Mouse (Mus musculus): ENCODE data around the gene Ubash3a. TPM values are rescaled to one million over a fixed set of nuclear protein-coding genes. Genes with fewer than 3 reads are reported as not detected.

Ubash3a gene
- polyA plus RNA-seq, 1 experiment from 2014 or later, result 0.04 TPM

DNA sequence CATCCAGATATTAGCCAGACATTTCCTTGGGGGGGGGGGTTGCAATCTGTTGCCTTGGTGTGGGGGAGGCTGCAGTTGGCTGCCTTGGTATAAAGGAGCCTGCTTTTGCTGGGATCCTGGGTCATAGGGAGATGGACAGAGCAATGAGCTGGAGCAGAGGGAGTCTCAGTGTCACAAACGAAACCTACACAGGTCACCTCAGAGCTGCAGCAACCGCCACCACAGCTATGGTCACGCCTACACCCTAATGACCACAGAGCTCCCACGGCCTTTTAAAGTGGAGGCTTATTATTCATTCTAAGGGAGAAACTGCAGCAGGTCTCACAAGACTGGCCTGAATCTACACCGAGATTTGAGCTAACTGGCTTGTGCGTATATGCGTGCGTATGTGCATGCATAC is 15.8 kb upstream of the Ubash3a start:
- Histone ChIP-seq H3K27ac (no peak overlapping the region), H3K9me3 (replicated peaks) (no peaks in the 10 kb centered on the region), H3K9ac (no peak overlapping the region), H3K36me3 (ENCODE audit: poor library complexity, severe bottlenecking) (no peaks in the 10 kb centered on the region), H3K4me2 (no peak overlapping the region), H3K4me1 (no peaks in the 10 kb centered on the region), H3K27me3 (no peaks in the 10 kb centered on the region), H3K4me3 (no peak overlapping the region)
- WGBS, result 76% methylated on average over 8 of the region's 8 CpGs
- no peak for ATAC-seq

DNA sequence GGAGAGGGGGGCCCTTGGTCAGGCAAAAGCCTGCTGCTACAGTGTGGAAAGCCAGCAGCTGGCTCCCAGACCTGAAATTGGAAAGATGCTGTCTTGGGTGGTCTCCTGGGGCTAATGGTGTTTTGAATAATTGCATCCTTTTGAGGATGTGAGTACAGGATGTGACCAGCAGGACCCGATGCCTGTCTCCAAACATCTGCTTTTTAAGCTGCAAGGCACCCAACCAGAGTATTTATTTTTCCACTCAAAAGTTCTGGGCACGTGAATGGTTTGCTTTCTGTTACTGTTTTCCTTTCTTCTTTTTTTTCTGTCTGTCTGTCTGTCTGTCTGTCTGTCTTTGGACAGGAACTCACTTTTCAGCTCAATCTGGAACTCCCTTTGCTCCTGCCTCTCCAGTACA is 15.0 kb upstream of the Ubash3a start:
- H3K4me2 ChIP-seq, result no peak overlapping the region

DNA sequence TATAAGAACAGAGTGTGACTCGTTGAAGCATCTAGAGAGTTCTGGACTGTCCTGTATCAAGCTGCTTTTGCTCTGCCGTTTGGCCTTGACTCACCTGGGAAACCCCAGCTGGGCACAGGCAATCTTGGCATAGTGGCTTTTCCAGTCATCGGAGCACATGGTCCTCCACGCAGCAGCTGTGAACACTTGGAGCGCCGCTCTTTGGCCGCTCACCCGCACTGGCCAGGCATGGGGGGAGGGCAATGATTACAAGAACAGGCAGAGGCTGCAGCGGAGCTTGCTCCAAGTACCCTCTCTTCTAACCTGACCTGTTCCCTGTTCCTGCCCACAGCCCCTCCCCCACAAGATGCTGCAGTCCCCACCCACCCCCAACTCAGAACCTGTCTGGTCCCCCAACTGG is 14.3 kb upstream of the Ubash3a start:
- no peak for ATAC-seq
- Histone ChIP-seq H3K27me3 (no peaks in the 10 kb centered on the region), H3K9me3 (replicated peaks) (no peaks in the 10 kb centered on the region), H3K4me3 (no peak overlapping the region), H3K4me1 (no peaks in the 10 kb centered on the region), H3K36me3 (ENCODE audit: poor library complexity, severe bottlenecking) (no peaks in the 10 kb centered on the region), H3K27ac (no peak overlapping the region), H3K9ac (no peak overlapping the region), H3K4me2 (no peak overlapping the region)
- WGBS, result 84% methylated on average over 9 of the region's 9 CpGs

More for the DNA sequence above, 15.0 kb upstream of the Ubash3a start:
- Histone ChIP-seq H3K36me3 (ENCODE audit: poor library complexity, severe bottlenecking) (no peaks in the 10 kb centered on the region), H3K4me1 (no peaks in the 10 kb centered on the region), H3K9ac (no peak overlapping the region), H3K4me3 (no peak overlapping the region), H3K27ac (no peak overlapping the region), H3K27me3 (no peaks in the 10 kb centered on the region), H3K9me3 (replicated peaks) (no peaks in the 10 kb centered on the region)
- ATAC-seq, result no peak
- WGBS, result 88% methylated on average over 2 of the region's 2 CpGs

DNA sequence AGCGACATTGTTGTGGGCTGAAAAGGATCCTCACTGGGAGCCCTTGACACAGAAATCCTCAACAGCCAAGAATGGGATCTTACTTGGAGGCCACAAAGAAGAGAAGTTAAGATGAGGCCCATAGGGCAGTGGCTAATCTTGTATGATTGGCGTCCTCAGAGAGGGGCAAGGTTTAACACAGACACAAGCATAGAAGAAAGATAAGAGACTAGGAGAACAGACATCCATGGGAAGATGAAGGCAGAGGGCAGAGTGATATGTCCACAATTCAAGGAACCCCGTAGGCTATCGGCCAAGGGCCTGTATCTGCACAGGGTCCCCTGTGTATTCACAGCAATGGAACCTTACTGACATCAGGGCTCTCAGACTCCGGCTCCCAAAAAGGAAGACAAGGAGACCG is 12.5 kb upstream of the Ubash3a start:
- ATAC-seq, result no peak

DNA sequence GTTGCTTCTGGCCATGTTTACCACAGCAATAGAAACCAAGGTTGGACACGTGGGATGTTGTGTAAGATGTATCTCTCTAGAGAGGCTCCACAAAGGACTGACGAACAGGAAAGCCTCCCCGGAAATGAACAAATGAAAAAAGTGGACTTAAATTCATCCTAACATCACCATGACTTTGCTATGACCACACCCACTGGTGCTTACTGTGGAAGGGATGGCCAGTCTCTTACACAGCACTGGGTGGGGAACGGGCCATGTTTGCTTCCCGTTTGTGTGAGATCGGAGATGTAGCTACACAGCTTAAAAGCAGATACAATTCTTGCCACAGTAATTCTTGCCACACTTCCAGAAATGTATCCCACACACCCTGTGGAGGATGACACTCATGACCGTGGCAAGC is 11.4 kb upstream of the Ubash3a start:
- WGBS, result 91% methylated on average over 7 of the region's 7 CpGs
- Histone ChIP-seq H3K4me1 (no peaks in the 10 kb centered on the region), H3K9ac (no peak overlapping the region), H3K36me3 (ENCODE audit: poor library complexity, severe bottlenecking) (no peaks in the 10 kb centered on the region), H3K4me3 (no peak overlapping the region), H3K27ac (no peak overlapping the region), H3K9me3 (replicated peaks) (no peaks in the 10 kb centered on the region), H3K27me3 (no peaks in the 10 kb centered on the region), H3K4me2 (no peak overlapping the region)
- ATAC-seq, result no peak

More for the DNA sequence above, 12.5 kb upstream of the Ubash3a start:
- H3K9ac ChIP-seq, result no peak overlapping the region
- H3K27me3 ChIP-seq, result no peaks in the 10 kb centered on the region
- no peak overlapping the region for H3K4me2 ChIP-seq
- no peaks in the 10 kb centered on the region for H3K9me3 ChIP-seq (replicated peaks)
- H3K4me3 ChIP-seq, result no peak overlapping the region
- no peaks in the 10 kb centered on the region for H3K36me3 ChIP-seq (ENCODE audit: poor library complexity, severe bottlenecking)
- H3K27ac ChIP-seq, result no peak overlapping the region
- H3K4me1 ChIP-seq, result no peaks in the 10 kb centered on the region
- 87% methylated on average over 6 of the region's 6 CpGs for WGBS

DNA sequence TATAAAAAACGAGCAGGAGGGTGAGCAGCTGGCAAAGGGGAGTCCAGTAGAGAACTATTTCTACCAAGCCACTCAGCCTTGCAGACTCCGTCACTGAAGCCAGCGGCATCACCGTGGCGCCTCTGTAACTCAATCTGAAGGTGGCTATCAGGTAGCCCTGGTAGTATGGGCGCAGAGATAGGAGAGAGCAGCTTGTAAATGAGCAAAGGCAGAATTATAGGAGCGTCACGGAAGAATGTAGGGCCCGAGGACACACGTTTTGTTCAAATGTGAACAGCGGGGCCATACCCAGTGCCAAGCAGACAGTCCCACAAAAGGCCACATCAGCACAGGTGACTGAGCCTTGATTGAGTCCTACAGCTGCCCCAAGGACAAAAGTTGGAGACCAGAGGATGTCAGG is 8.8 kb upstream of the Ubash3a start, which contains the start of gene Tmprss3:
Tmprss3 (minus strand) TSS at position 101 of the 400 bp plus-strand sequence.
- H3K4me2 ChIP-seq, result no peak within 1 kb of the TSS

DNA sequence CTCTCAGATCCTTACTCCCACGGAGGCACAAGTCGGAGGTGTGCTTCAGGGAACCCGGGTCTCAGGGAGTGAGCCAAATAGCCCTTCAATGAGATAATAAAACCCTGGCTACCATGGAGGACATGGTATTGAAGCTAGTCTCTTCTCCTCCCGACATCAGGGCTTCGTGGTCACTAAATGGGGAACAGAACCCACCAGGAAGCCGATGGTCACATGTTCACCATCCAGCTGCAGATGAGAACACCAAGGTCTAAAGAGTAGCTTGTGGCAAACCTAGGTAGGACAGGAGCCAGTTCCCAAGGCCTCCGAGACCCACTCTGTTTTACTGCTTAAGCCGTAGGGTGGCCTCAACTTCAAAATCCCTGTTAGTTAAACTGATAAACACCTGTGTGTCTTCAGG is 981 bp downstream of the Ubash3a start:
- no peaks in the 10 kb centered on the region for H3K4me1 ChIP-seq
- H3K9ac ChIP-seq, result no peak overlapping the region
- no peak overlapping the region for H3K4me3 ChIP-seq
- H3K27ac ChIP-seq, result no peak overlapping the region
- H3K4me2 ChIP-seq, result no peak overlapping the region
- no peaks in the 10 kb centered on the region for H3K27me3 ChIP-seq
- no peaks in the 10 kb centered on the region for H3K36me3 ChIP-seq (ENCODE audit: poor library complexity, severe bottlenecking)
- ATAC-seq, result no peak
- WGBS, result 96% methylated on average over 8 of the region's 8 CpGs
- H3K9me3 ChIP-seq (replicated peaks), result no peaks in the 10 kb centered on the region

More for the DNA sequence above, 8.8 kb upstream of the Ubash3a start, which contains the start of gene Tmprss3:
- Histone ChIP-seq H3K4me1 (no peaks in the 10 kb centered on the region), H3K9me3 (replicated peaks) (no peaks in the 10 kb centered on the region), H3K36me3 (ENCODE audit: poor library complexity, severe bottlenecking) (no peaks in the 10 kb centered on the region), H3K27ac (no peak within 1 kb of the TSS), H3K27me3 (no peaks in the 10 kb centered on the region), H3K4me3 (no peak within 1 kb of the TSS), H3K9ac (no peak within 1 kb of the TSS)
- ATAC-seq, result no peak
- 89% methylated on average over 11 of the region's 11 CpGs for WGBS

DNA sequence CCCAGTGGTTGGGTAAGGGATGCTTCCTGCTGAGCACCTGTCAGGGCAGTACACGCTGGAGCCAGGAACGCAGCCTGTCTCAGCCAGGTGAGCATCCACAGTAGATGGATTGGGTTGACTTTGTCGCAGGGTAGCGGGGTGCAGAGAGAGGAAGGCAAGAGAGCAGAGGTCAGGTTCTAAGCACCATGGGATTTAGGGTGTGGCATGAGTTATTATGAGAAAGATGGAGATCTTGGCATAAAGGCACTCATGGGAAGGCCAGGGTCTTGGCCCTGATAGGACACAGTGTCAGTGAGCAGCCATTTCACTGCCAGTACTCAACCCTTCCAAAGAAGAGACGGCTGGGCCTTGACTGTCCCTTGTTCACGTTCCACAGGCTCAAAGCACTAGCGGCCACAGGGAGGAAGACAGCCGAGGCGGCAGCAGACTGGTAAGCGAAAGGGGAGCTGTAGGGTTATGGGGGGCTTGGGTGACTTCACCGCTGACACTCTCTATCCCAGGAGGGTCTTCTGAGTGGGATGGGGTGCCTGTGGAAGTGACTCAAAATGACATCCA is 1.8 kb downstream of the Ubash3a start:
- ATAC-seq, result no peak
- Histone ChIP-seq H3K9me3 (replicated peaks) (no peaks in the 10 kb centered on the region), H3K4me2 (no peak overlapping the region), H3K4me3 (no peak overlapping the region), H3K27me3 (no peaks in the 10 kb centered on the region), H3K4me1 (no peaks in the 10 kb centered on the region), H3K27ac (no peak overlapping the region), H3K36me3 (ENCODE audit: poor library complexity, severe bottlenecking) (no peaks in the 10 kb centered on the region), H3K9ac (no peak overlapping the region)
- WGBS, result 92% methylated on average over 11 of the region's 11 CpGs

DNA sequence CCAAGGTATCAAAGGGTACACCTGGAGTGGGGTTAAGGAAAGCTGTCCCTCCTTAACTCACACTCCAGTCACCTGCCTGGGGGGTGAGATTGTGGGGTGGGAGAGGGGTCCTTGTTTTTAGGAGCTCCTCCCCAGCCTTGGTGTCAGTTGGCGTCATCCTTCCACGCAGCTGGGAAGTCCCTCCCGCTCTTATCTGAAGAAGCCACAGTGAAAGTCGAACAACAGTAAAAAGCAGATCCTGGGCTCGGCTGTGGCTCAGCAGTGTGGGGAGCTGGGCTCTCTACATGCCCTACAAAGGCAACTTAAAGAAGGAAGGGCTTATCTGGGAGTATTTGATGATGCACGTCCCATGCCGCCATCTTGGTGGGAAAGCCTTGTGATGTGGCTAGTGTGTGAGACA is 2.6 kb downstream of the Ubash3a start:
- H3K4me1 ChIP-seq, result no peaks in the 10 kb centered on the region
- no peak overlapping the region for H3K27ac ChIP-seq
- no peak overlapping the region for H3K4me3 ChIP-seq
- H3K9ac ChIP-seq, result no peak overlapping the region
- ATAC-seq, result no peak
- no peaks in the 10 kb centered on the region for H3K9me3 ChIP-seq (replicated peaks)
- H3K27me3 ChIP-seq, result no peaks in the 10 kb centered on the region
- H3K4me2 ChIP-seq, result no peak overlapping the region
- H3K36me3 ChIP-seq (ENCODE audit: poor library complexity, severe bottlenecking), result no peaks in the 10 kb centered on the region
- whole genome bisulfite sequencing, result 93% methylated on average over 7 of the region's 7 CpGs

DNA sequence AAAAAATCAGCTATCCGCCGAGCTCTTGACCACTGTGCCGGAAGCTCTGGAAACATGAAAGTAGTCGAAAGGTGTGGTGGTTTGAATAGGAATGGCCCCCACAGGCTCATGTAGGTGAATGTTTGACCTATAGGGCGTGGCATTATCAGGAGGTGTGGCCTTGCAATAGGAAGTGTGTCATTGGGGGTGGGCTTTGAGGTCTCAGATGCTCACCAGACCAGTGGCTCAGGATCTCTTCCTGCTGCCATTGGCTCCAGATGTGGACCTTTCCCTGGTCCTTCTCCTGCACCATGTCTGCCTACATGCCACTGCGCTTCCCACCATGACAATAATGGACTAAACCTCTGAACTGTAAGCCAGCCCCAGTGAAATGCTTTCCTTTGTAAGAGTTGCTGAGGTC is 4.2 kb downstream of the Ubash3a start:
- Histone ChIP-seq H3K27me3 (no peaks in the 10 kb centered on the region), H3K9me3 (replicated peaks) (no peaks in the 10 kb centered on the region), H3K36me3 (ENCODE audit: poor library complexity, severe bottlenecking) (no peaks in the 10 kb centered on the region), H3K4me1 (peaks cover 5% of the 10 kb centered on the region; the same call in 1 of the 2 replicates), H3K4me3 (no peak overlapping the region), H3K27ac (no peak overlapping the region), H3K4me2 (no peak overlapping the region), H3K9ac (no peak overlapping the region)
- no peak for ATAC-seq
- WGBS, result 89% methylated on average over 6 of the region's 6 CpGs

DNA sequence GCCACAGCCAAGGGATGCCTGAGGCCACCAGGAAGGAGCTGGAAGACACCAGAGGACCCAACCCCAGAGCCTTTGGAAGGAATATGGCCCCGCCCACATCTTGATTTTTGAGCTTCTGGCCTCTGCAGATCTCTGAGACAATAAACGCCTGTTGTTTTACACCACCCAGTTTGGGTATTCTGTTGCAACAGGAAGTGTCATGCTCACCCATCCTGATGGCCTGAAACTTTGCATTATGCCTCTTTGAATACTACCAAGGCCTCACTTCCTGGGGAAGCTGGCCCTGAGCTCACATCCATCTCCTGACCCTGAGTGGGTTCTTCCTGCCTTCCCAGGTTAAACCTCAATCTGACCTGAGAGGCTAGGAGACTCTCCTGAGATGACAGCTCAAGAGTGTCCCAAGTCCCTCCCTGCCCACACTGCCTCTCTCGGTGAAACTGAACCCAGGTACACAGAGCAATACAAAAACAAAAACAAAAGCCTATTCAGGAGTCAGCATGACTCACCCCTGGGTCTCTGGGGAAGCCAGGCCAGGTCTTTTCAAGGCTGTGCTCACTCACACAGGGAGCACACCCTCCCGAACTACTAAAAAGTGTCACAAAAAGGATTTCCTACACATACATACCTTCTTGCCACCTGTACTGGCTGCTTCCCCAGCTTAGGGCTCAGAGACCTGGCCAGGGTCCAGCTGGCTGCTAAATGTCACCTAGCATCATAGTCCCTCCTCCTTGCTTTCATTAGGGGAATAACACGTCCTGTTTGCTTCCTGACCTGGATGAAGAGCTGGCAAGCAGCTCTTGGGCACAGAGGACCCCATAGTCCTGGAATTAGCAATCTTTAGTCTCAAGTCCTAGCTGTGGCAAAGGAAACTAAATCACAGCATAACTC is 8.6 kb downstream of the Ubash3a start:
- no peak overlapping the region for H3K4me2 ChIP-seq
- WGBS, result 34% methylated on average over 5 of the region's 5 CpGs
- H3K27me3 ChIP-seq, result no peaks in the 10 kb centered on the region
- no peak for ATAC-seq
- H3K4me1 ChIP-seq, result peaks cover 5% of the 10 kb centered on the region; the same call in 1 of the 2 replicates
- H3K9me3 ChIP-seq (replicated peaks), result no peaks in the 10 kb centered on the region
- H3K9ac ChIP-seq, result no peak overlapping the region
- no peaks in the 10 kb centered on the region for H3K36me3 ChIP-seq (ENCODE audit: poor library complexity, severe bottlenecking)
- H3K4me3 ChIP-seq, result no peak overlapping the region
- no peak overlapping the region for H3K27ac ChIP-seq

DNA sequence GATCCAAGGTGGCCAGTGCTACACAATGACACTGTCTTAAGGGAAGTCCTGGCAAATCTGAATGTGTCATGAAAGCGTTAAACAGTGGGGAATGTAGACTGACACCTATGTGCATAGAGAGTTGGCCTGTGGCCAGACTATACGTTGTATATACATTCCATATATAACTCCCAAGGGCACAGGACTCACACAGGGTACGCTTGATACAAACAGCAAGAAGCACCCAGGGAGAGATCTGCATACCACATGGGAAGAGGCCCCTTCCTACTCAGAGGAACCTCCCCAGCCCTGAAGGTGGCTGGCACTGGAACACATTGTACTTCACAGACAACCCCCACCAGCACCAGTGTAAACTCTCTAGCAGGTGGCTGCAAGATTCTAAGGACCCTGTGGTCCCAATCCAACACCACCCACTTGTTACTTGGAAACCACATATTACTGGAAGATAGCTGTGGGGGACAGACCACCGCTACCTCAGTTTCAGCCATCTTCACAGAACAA is 15.2 kb downstream of the Ubash3a start:
- no peak for ATAC-seq
- 85% methylated on average over 4 of the region's 4 CpGs for WGBS
- no peak overlapping the region for H3K9ac ChIP-seq
- no peaks in the 10 kb centered on the region for H3K27me3 ChIP-seq
- H3K4me2 ChIP-seq, result no peak overlapping the region
- no peaks in the 10 kb centered on the region for H3K4me1 ChIP-seq
- H3K4me3 ChIP-seq, result no peak overlapping the region
- no peaks in the 10 kb centered on the region for H3K9me3 ChIP-seq (replicated peaks)
- no peaks in the 10 kb centered on the region for H3K36me3 ChIP-seq (ENCODE audit: poor library complexity, severe bottlenecking)
- H3K27ac ChIP-seq, result no peak overlapping the region
